Mouse (Mus musculus): ENCODE results near the gene Eno1.

GRCm38 (mm10) chr4:150294870-150295269, 58.3 kb downstream of the Eno1 start:
- no peak for TF ChIP-seq CTCF (IDR thresholded peaks at IDR 0.05; ENCODE audit: low read depth)
- TF ChIP-seq EP300 (IDR thresholded peaks at IDR 0.05; ENCODE audit: low read depth) = no peak

Data from liver, embryonic 14.5 days (tissue).